Mouse (Mus musculus): ENCODE results near the gene Dhrs4.

Gene Dhrs4

GRCm38 (mm10) chr14:55484430-55485085, 6.0 kb downstream of the Dhrs4 start:
- in situ Hi-C loops (cut with MboI, MseI) = no loop called here

- in situ Hi-C loops (cut with MboI, MseI) = no loop called here
Observed at GRCm38 (mm10) chr14:55486836-55487235, 8.3 kb downstream of the Dhrs4 start.

GRCm38 (mm10) chr14:55490361-55491201, 12.0 kb downstream of the Dhrs4 start, which contains the start of gene Carmil3:
Carmil3 (plus strand) TSS chr14:55490651.
- in situ Hi-C loops (cut with MboI, MseI) = no loop called here

GRCm38 (mm10) chr14:55491291-55491833, 12.8 kb downstream of the Dhrs4 start:
- in situ Hi-C loops (cut with MboI, MseI) = no loop called here

GRCm38 (mm10) chr14:55492103-55492502, 13.5 kb downstream of the Dhrs4 start:
- in situ Hi-C loops (cut with MboI, MseI) = no loop called here

GRCm38 (mm10) chr14:55495509-55496240, 17.1 kb downstream of the Dhrs4 start:
- in situ Hi-C loops (cut with MboI, MseI) = loop anchor here (5.0 kb wide), 1 partner anchor 37 kb away; no protein-coding TSS in a partner anchor

GRCm38 (mm10) chr14:55496761-55497448, 18.3 kb downstream of the Dhrs4 start:
- in situ Hi-C loops (cut with MboI, MseI) = loop anchor here (5.0 kb wide), 1 partner anchor 35 kb away; no protein-coding TSS in a partner anchor

GRCm38 (mm10) chr14:55497449-55497821, 18.9 kb downstream of the Dhrs4 start:
- in situ Hi-C loops (cut with MboI, MseI) = loop anchor here (5.0 kb wide), 1 partner anchor 35 kb away; no protein-coding TSS in a partner anchor

GRCm38 (mm10) chr14:55505612-55506011, 27.1 kb downstream of the Dhrs4 start:
- in situ Hi-C loops (cut with MboI, MseI) = loop anchor here in 1 of 2 experiments (25.0 kb wide), 1 partner anchor 1243 kb away; the partner anchor contains the start of genes Abhd4 and Dad1

- in situ Hi-C loops (cut with MboI, MseI) = loop anchor here in 1 of 2 experiments (25.0 kb wide), 1 partner anchor 1246 kb away; the partner anchor contains the start of genes Abhd4 and Dad1
Observed at GRCm38 (mm10) chr14:55507801-55508200, 29.2 kb downstream of the Dhrs4 start.

- in situ Hi-C loops (cut with MboI, MseI) = loop anchor here in 1 of 2 experiments (25.0 kb wide), 1 partner anchor 1247 kb away; the partner anchor contains the start of genes Abhd4 and Dad1
Observed at GRCm38 (mm10) chr14:55509540-55509939, 31.0 kb downstream of the Dhrs4 start.

- in situ Hi-C loops (cut with MboI, MseI) = loop anchor here in 1 of 2 experiments (25.0 kb wide), 1 partner anchor 1248 kb away; the partner anchor contains the start of genes Abhd4 and Dad1
Observed at GRCm38 (mm10) chr14:55510125-55510731, 31.7 kb downstream of the Dhrs4 start, which contains the start of gene Cpne6. Cpne6 (plus strand) TSS chr14:55510445.

GRCm38 (mm10) chr14:55511037-55511436, 32.5 kb downstream of the Dhrs4 start:
- in situ Hi-C loops (cut with MboI, MseI) = loop anchor here in 1 of 2 experiments (25.0 kb wide), 1 partner anchor 1249 kb away; the partner anchor contains the start of genes Abhd4 and Dad1

GRCm38 (mm10) chr14:55513927-55514326, 35.4 kb downstream of the Dhrs4 start:
- in situ Hi-C loops (cut with MboI, MseI) = loop anchor here in 1 of 2 experiments (25.0 kb wide), 1 partner anchor 1252 kb away; the partner anchor contains the start of genes Abhd4 and Dad1

GRCm38 (mm10) chr14:55515846-55516245, 37.3 kb downstream of the Dhrs4 start:
- in situ Hi-C loops (cut with MboI, MseI) = loop anchor here in 1 of 2 experiments (25.0 kb wide), 1 partner anchor 1254 kb away; the partner anchor contains the start of genes Abhd4 and Dad1

- in situ Hi-C loops (cut with MboI, MseI) = loop anchor here in 1 of 2 experiments (25.0 kb wide), 1 partner anchor 1257 kb away; the partner anchor contains the start of genes Abhd4 and Dad1
Observed at GRCm38 (mm10) chr14:55518897-55519296, 40.3 kb downstream of the Dhrs4 start.

GRCm38 (mm10) chr14:55519604-55520003, 41.0 kb downstream of the Dhrs4 start:
- in situ Hi-C loops (cut with MboI, MseI) = loop anchor here in 1 of 2 experiments (25.0 kb wide), 1 partner anchor 1257 kb away; the partner anchor contains the start of genes Abhd4 and Dad1

- in situ Hi-C loops (cut with MboI, MseI) = loop anchor here in 1 of 2 experiments (25.0 kb wide), 1 partner anchor 1258 kb away; the partner anchor contains the start of genes Abhd4 and Dad1
Observed at GRCm38 (mm10) chr14:55520451-55521361, 42.1 kb downstream of the Dhrs4 start.

Data from T-helper 17 cell (primary cell).